Mouse (Mus musculus): ENCODE data around the gene Fam118a.

DNA sequence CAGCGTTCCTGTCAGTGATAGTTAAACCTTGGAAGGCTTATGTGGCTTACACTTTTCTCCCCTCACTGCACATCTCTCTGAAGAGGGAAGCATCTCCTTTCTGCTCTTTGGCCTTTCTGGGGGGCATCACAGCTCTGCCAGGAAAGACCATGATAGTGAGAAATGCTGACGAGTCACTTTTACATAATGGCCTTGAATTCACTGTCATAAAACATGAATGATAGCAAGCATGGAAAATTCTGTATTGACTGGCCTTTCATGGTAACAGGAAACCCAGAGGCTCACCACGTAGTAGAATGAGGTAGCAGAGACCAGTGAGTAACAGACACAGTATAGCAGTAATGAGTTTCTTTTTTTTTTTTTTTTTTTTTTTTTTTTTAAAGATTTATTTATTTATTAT, 25.4 kb downstream of the Fam118a start:
- TF ChIP-seq POLR2A (IDR thresholded peaks at IDR 0.05; ENCODE audit: borderline replicate concordance, low read depth, low read length) (no peak), CTCF (IDR thresholded peaks at IDR 0.05; ENCODE audit: low read depth, low read length) (no peak)

Measured in bone marrow macrophage, adult 2 months (primary cell).